Mouse (Mus musculus) kidney, adult 11 months (tissue): Measurements from ENCODE around the gene Olfr70.

ENCODE experiments used
- DNase-seq: peaks from one replicate; pipeline ENCODE4 v3.0.0; 2022

Olfr70 gene

DNA sequence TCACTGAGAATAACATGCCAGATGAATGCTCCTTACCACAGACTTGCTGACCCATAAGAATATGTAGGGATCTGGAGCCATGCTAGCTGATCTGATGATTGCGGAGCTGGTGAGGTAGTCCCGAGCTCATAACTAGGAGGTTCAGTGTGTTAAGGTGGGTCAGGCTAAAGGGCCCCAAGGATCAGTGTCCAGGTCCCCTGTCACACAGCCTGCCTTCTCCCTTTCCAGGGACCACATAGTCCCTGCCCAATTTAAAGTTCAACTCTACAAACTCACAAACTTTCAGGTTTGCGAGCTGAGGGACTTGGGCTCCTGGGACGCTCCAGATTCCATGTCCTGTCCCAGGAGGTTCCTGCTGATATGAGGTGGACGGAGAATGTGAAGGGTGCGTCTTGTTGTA lies at the start of gene Olfr70:
TSS of gene Olfr70 (minus strand) at position 101 of the 400 bp plus-strand sequence.
- no peak for DNase-seq

GRCm38 (mm10) chr4:43745187-43745586 lies 44.6 kb upstream of the Olfr70 start:
- DNase-seq: no peak

- no peak for DNase-seq
Measured at GRCm38 (mm10) chr4:43743099-43743498, 42.5 kb upstream of the Olfr70 start.

GRCm38 (mm10) chr4:43742637-43743036 lies 42.0 kb upstream of the Olfr70 start:
- DNase-seq: no peak

GRCm38 (mm10) chr4:43741526-43741925 lies 40.9 kb upstream of the Olfr70 start:
- DNase-seq: no peak

GRCm38 (mm10) chr4:43738989-43739674 lies 38.5 kb upstream of the Olfr70 start:
- no peak for DNase-seq

- no peak for DNase-seq
Measured at GRCm38 (mm10) chr4:43737144-43737543, 36.5 kb upstream of the Olfr70 start.

- no peak for DNase-seq
Measured at GRCm38 (mm10) chr4:43733186-43733585, 32.6 kb upstream of the Olfr70 start.

DNA sequence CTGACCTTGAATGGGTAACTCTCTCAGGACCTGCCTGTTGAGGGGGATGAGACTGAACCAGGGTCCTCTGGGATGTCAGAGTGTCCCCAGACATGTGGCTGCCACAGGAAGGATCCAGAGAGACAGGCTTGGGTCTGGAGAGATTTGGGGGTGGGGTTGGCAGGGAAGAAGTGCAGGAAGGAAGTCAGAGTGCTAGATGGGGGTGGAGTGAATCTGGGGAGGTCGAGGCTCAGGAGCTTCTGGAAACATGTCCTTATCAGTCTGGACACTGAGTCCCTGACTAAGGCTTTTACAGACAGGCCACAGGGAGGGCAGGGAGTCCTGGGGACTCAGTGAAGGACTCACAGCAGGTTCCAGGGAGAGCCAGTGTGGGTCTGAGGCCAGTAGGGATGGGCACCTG lies 31.6 kb upstream of the Olfr70 start:
- DNase-seq: no peak

DNA sequence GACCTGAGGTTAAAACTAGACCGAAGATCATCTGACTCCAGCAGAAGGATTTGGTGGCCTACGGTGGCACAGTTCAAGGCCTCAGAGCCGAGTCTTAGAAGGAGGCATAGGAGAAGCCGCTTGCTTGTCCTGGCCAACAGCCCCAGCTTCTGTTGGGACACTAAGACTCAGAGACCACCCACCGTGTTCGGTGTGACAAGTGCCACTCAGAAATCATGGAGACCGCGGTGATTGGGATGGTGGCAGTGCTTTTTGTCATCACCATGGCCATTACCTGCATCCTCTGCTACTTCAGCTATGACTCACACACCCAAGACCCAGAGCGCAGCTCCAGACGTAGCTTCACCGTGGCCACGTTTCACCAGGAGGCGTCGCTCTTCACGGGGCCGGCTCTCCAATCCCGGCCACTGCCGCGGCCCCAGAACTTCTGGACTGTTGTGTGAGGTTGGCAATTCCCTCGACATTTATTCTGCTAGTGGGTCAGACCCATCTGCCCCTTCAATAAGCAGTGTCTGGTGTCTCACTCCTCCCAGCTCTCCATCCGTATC lies 30.2 kb upstream of the Olfr70 start:
- DNase-seq: no peak

DNA sequence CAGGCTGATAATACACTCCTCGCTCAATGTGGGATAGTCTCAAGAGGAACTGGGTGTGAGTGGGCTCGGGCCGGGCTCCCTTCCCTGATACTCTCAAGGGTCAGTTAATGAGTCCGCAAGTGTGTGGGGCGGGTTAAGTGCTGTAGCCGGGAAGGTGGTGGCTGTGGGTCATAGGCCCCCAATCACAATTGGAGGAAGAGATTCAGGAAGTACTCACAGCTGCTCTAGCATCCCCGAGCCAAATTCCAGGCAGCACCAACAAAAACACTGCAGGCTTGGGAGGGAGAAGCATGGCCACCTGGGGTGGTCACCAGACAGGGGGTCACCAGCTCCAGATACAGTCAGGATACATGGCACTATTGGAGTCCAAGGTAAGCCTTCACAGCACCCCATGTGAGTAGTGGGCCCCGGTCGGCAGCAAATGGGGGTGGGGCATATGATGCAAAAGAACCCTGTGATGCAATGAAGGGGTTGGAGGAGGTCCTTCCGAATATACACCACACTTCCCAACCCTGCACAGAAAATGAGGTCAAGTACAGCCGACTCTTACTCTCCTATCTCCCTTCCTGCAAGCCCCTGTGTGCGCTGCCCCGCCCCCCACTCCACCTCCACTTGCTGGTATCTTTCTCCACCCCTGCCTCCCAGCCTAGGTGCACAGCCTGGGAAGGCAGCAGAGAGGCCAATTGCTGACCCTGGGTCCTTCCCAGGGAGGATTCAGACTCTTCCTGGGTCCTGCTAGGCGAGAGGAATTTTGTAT lies 29.4 kb upstream of the Olfr70 start, which contains the start of gene Spaar:
TSS of gene Spaar (plus strand) at position 241 of the 757 bp plus-strand sequence.
- peak; percentile 73 for DNase-seq

GRCm38 (mm10) chr4:43729126-43729525 lies 28.5 kb upstream of the Olfr70 start:
- DNase-seq: no peak

GRCm38 (mm10) chr4:43728576-43728954 lies 28.0 kb upstream of the Olfr70 start:
- peak; percentile 70 for DNase-seq

- no peak for DNase-seq
Measured at GRCm38 (mm10) chr4:43727718-43728575, 27.3 kb upstream of the Olfr70 start.

- peak; percentile 85 for DNase-seq
Measured at GRCm38 (mm10) chr4:43726995-43727394, 26.4 kb upstream of the Olfr70 start, which contains the start of gene Hrct1. Hrct1 (plus strand) TSS chr4:43727188.

- no peak for DNase-seq
Measured at GRCm38 (mm10) chr4:43726228-43726993, 25.8 kb upstream of the Olfr70 start.

DNA sequence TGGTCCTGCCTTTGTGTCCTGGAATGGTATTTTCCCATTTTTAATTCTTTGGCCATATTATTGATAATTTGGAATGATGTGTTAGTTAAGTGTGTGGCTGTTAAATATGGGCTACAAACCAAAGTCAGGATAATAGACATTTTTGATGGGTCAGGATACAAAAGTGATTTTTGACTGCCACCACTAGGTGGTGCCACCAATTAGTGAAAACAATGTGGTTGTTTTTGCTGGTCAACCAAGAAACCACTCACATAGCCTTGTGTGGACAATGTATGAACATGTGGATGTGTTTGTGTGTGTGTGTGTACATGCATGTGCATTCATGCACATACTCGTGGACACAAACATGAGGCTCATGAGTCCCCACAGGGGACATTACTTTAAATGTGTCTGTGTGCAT lies 24.2 kb upstream of the Olfr70 start:
- DNase-seq: no peak

DNA sequence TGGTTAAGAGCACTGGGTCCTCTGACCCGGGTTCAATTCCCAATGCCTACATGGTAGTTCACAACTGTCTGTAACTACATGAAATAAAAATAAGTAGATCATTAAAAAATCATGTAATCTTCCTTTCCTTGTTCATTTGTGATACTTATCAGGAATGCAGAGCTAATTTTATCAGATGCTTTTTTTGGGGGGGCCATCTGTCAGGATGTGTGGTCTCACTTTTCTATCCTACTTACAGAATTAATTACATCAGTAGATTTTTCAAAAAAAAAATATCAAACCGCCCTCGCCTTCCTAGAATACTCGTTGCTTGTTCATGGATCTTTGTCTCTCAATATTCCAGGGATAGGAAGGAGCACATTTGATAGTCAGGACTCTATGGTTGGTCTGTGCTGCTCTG lies 21.6 kb upstream of the Olfr70 start:
- no peak for DNase-seq

GRCm38 (mm10) chr4:43720491-43721228 lies 20.1 kb upstream of the Olfr70 start:
- no peak for DNase-seq

- peak; percentile 60 for DNase-seq
Measured at GRCm38 (mm10) chr4:43713652-43714219, 13.1 kb upstream of the Olfr70 start.

- DNase-seq: peak; percentile 58
Measured at GRCm38 (mm10) chr4:43711821-43712220, 11.2 kb upstream of the Olfr70 start.
